Mouse (Mus musculus): ENCODE data around the gene Zwilch.
A peak's percentile ranks its signal among the peaks of the same experiment; 100 is the strongest.

Gene Zwilch

GRCm38 (mm10) chr9:64105301-64105700 lies 67.6 kb downstream of the Zwilch start:
- no peak for DNase-seq

GRCm38 (mm10) chr9:64100442-64100841 lies 72.5 kb downstream of the Zwilch start:
- DNase-seq = peak; percentile 86

GRCm38 (mm10) chr9:64098282-64098681 lies 74.6 kb downstream of the Zwilch start:
- DNase-seq = peak; percentile 39

GRCm38 (mm10) chr9:64094083-64094482 lies 78.8 kb downstream of the Zwilch start:
- DNase-seq = peak; percentile 51

- DNase-seq = peak; percentile 71
Observed at GRCm38 (mm10) chr9:64089004-64089403, 83.9 kb downstream of the Zwilch start.

GRCm38 (mm10) chr9:64088346-64088745 lies 84.6 kb downstream of the Zwilch start:
- no peak for DNase-seq

- DNase-seq = peak; percentile 84
Observed at GRCm38 (mm10) chr9:64087461-64088235, 85.3 kb downstream of the Zwilch start.

Measured in kidney, postnatal 10 days (tissue).